Mouse (Mus musculus) liver, adult 2 months (tissue): ENCODE data around the gene Cercam. TPM values are rescaled to one million over a fixed set of nuclear protein-coding genes. Genes with fewer than 3 reads are reported as not detected.

Experiments
- DNase-seq: peaks from one replicate; pipeline ENCODE4 v3.0.0-alpha.2; 2011; ENCODE audit warnings: low read depth, low spot score; ENCODE audit errors: extremely low read depth
- H3K27ac ChIP-seq: fragments of 200-500 bp; replicated peaks from 2 replicates; pipeline ENCODE4 v1.5.1; 2012; ENCODE audit warnings: low read depth, mild to moderate bottlenecking, control low read depth, inconsistent platforms, low read length; ENCODE audit not compliant: insufficient read depth
- H3K27me3 ChIP-seq: fragments of 200-500 bp; 2 replicates; pipeline ENCODE4 v1.6.1; 2012; ENCODE audit warnings: mild to moderate bottlenecking, moderate library complexity, low read length, inconsistent platforms; ENCODE audit not compliant: control insufficient read depth, insufficient read depth
- H3K36me3 ChIP-seq: fragments of 200-500 bp; 2 replicates; pipeline ENCODE4 v1.6.1; 2012; ENCODE audit warnings: low read length, inconsistent platforms; ENCODE audit not compliant: control insufficient read depth, insufficient read depth
- H3K4me1 ChIP-seq: fragments of 200-500 bp; 2 replicates; pipeline ENCODE4 v1.6.1; 2011; ENCODE audit warnings: low read length; ENCODE audit not compliant: control insufficient read depth, insufficient read depth
- H3K4me3 ChIP-seq: fragments of 200-500 bp; 2 replicates; pipeline ENCODE4 v1.5.1; 2011; ENCODE audit warnings: low read depth, mild to moderate bottlenecking, control low read depth, low read length, moderate library complexity; ENCODE audit not compliant: insufficient read depth
- H3K79me2 ChIP-seq: fragments of 200-500 bp; 2 replicates; pipeline ENCODE4 v1.6.1; 2012; ENCODE audit warnings: inconsistent platforms, mild to moderate bottlenecking, low read length, moderate library complexity; ENCODE audit not compliant: control insufficient read depth, insufficient read depth
- H3K9ac ChIP-seq: fragments of 200-500 bp; 2 replicates; pipeline ENCODE4 v1.6.1; 2012; ENCODE audit warnings: low read depth, mild to moderate bottlenecking, control low read depth, inconsistent platforms, low read length
- CTCF ChIP-seq: fragments of 200-500 bp; IDR thresholded peaks from 2 replicates; pipeline ENCODE4 v1.5.1; 2011; ENCODE audit warnings: low read depth, low read length, control low read depth
- POLR2A ChIP-seq: fragments of 200-500 bp; IDR thresholded peaks from 2 replicates; pipeline ENCODE4 v1.6.1; 2011; ENCODE audit warnings: low read length, control low read depth; ENCODE audit not compliant: insufficient read depth; ENCODE audit errors: extremely low read depth
- WGBS: fragments of 180-500 bp; shearing (Covaris S2); methylation state at CpG from one replicate; pipeline ENCODE4 v1.1.7; 2018; 5-methylcytosine and 5-hydroxymethylcytosine counted together
- polyA plus RNA-seq: library from polyadenylated mRNA; depleted of rRNA; stranded (reverse); fragments of >200 nt; gene quantifications from 2 replicates; pipeline ENCODE4 v1.2.3, GENCODE M21; 2012; rRNA removed
- total RNA-seq: library from RNA; depleted of rRNA; stranded (reverse); fragments of >200 nt; gene quantifications from 2 replicates; pipeline ENCODE4 v1.2.3, GENCODE M21; 2014; rRNA removed

Cercam gene
- total and polyA plus RNA-seq, 2 experiments: 0.18 to 0.54 TPM

GRCm38 (mm10) chr2:29926542-29926941, 57.6 kb downstream of the Cercam start:
- DNase-seq: no peak
- TF ChIP-seq POLR2A (no peak), CTCF (no peak)
- WGBS: 95% methylated on average over 5 of the region's 5 CpGs

GRCm38 (mm10) chr2:29930506-29930905, 61.5 kb downstream of the Cercam start:
- no peak for DNase-seq
- no peaks in the 10 kb centered on the region for H3K27me3 ChIP-seq
- WGBS: 92% methylated on average over 10 of the region's 10 CpGs
- no peaks in the 10 kb centered on the region for H3K79me2 ChIP-seq
- no peak overlapping the region for H3K4me3 ChIP-seq
- H3K9ac ChIP-seq: no peak overlapping the region
- H3K4me1 ChIP-seq: no peaks in the 10 kb centered on the region
- no peak overlapping the region for H3K27ac ChIP-seq
- peaks cover 9% of the 10 kb centered on the region for H3K36me3 ChIP-seq
- no peak for TF ChIP-seq POLR2A
- no peak for TF ChIP-seq CTCF

More at GRCm38 (mm10) chr2:29926542-29926941, 57.6 kb downstream of the Cercam start:
- no peak overlapping the region for H3K4me3 ChIP-seq
- H3K79me2 ChIP-seq: no peaks in the 10 kb centered on the region
- H3K27me3 ChIP-seq: no peaks in the 10 kb centered on the region
- no peak overlapping the region for H3K9ac ChIP-seq
- H3K27ac ChIP-seq: no peak overlapping the region
- peaks cover 17% of the 10 kb centered on the region for H3K36me3 ChIP-seq
- no peaks in the 10 kb centered on the region for H3K4me1 ChIP-seq

- no peak for DNase-seq
- Histone ChIP-seq H3K4me1 (peaks cover 3% of the 10 kb centered on the region), H3K27ac (no peak overlapping the region), H3K27me3 (no peaks in the 10 kb centered on the region), H3K36me3 (peaks cover 6% of the 10 kb centered on the region), H3K79me2 (no peaks in the 10 kb centered on the region), H3K4me3 (no peak overlapping the region), H3K9ac (no peak overlapping the region)
- WGBS: 92% methylated on average over 6 of the region's 6 CpGs
- TF ChIP-seq POLR2A: no peak
- TF ChIP-seq CTCF: no peak
These were observed 62.2 kb downstream of the Cercam start for GRCm38 (mm10) chr2:29931194-29931593.

Other genes with a start within 250 kb of the Cercam start
- gene Rapgef1, start 249.4 kb upstream of the Cercam start, total RNA-seq: 11.8 and 16.8 TPM in 2 replicates
- 24.9 and 25.3 TPM in 2 replicates for gene Rapgef1, start 249.4 kb upstream of the Cercam start, polyA plus RNA-seq
- 0.13 and 0.18 TPM in 2 replicates for gene Gm13420, start 117.5 kb upstream of the Cercam start, total RNA-seq
- 0.35 and 0.86 TPM in 2 replicates for gene Gm13420, start 117.5 kb upstream of the Cercam start, polyA plus RNA-seq
- not detected in 2 replicates for gene Gm13547, start 109.9 kb upstream of the Cercam start, total RNA-seq
- gene Gm13547, start 109.9 kb upstream of the Cercam start, polyA plus RNA-seq: not detected in 2 replicates
- gene Coq4, start 81.7 kb upstream of the Cercam start, total RNA-seq: 7.8 and 10.0 TPM in 2 replicates
- 37.6 and 48.2 TPM in 2 replicates for gene Coq4, start 81.7 kb upstream of the Cercam start, polyA plus RNA-seq
- gene Trub2, start 80.7 kb upstream of the Cercam start, total RNA-seq: 9.0 and 10.2 TPM in 2 replicates
- gene Trub2, start 80.7 kb upstream of the Cercam start, polyA plus RNA-seq: 13.5 and 19.7 TPM in 2 replicates
- gene Slc27a4, start 66.5 kb upstream of the Cercam start, total RNA-seq: 9.2 and 13.8 TPM in 2 replicates
- 29.4 and 31.5 TPM in 2 replicates for gene Slc27a4, start 66.5 kb upstream of the Cercam start, polyA plus RNA-seq
- 8.1 and 9.8 TPM in 2 replicates for gene Urm1, start 49.1 kb upstream of the Cercam start, total RNA-seq
- gene Urm1, start 49.1 kb upstream of the Cercam start, polyA plus RNA-seq: 26.3 and 26.6 TPM in 2 replicates
- 6.4 and 7.0 TPM in 2 replicates for gene Odf2, start 20.1 kb downstream of the Cercam start, total RNA-seq
- gene Odf2, start 20.1 kb downstream of the Cercam start, polyA plus RNA-seq: 3.7 and 7.0 TPM in 2 replicates
- gene Gle1, start 66.3 kb downstream of the Cercam start, total RNA-seq: 17.8 and 22.6 TPM in 2 replicates
- gene Gle1, start 66.3 kb downstream of the Cercam start, polyA plus RNA-seq: 13.8 and 14.3 TPM in 2 replicates
- gene Sptan1, start 96.4 kb downstream of the Cercam start, total RNA-seq: 89.0 and 98.6 TPM in 2 replicates
- 61.4 and 71.3 TPM in 2 replicates for gene Sptan1, start 96.4 kb downstream of the Cercam start, polyA plus RNA-seq
- 5.5 and 7.5 TPM in 2 replicates for gene Wdr34, start 179.7 kb downstream of the Cercam start, total RNA-seq
- gene Wdr34, start 179.7 kb downstream of the Cercam start, polyA plus RNA-seq: 9.7 and 10.3 TPM in 2 replicates
- gene Set, start 188.2 kb downstream of the Cercam start, total RNA-seq: 64.2 and 85.1 TPM in 2 replicates
- gene Set, start 188.2 kb downstream of the Cercam start, polyA plus RNA-seq: 25.9 and 26.3 TPM in 2 replicates
- 0.40 and 0.74 TPM in 2 replicates for gene Pkn3, start 208.5 kb downstream of the Cercam start, total RNA-seq
- 0.96 and 1.5 TPM in 2 replicates for gene Pkn3, start 208.5 kb downstream of the Cercam start, polyA plus RNA-seq
- 16.8 and 26.1 TPM in 2 replicates for gene Zdhhc12, start 224.5 kb downstream of the Cercam start, total RNA-seq
- 48.9 and 53.4 TPM in 2 replicates for gene Zdhhc12, start 224.5 kb downstream of the Cercam start, polyA plus RNA-seq